Mouse (Mus musculus): ENCODE data around the gene Pycard.
"Not testable (repeated sequence)": the region's sequence is repeated elsewhere in the genome, so short reads cannot be mapped to it uniquely, and the experiment has no call there.

Pycard gene

DNA sequence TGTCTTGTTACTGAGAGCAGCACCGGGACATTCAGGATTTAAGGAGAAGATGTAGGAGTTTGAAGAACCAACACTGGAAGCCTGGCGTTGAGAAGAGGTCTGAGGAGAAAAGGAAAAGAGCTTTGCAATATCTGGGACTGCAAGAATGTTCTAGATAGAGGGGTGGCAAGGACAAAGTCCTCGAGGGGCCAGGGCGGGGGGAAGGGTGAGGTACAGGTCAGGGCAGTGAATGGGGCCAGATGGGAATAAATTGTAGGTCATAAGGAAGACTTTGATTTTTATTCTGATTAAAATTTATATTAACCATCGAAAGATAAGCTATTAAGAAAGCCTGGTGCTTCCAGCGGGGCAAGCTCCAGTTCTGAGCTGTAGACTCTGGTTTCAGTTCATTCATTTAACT is 9.4 kb upstream of the Pycard start:
- DNase-seq, result no peak

DNA sequence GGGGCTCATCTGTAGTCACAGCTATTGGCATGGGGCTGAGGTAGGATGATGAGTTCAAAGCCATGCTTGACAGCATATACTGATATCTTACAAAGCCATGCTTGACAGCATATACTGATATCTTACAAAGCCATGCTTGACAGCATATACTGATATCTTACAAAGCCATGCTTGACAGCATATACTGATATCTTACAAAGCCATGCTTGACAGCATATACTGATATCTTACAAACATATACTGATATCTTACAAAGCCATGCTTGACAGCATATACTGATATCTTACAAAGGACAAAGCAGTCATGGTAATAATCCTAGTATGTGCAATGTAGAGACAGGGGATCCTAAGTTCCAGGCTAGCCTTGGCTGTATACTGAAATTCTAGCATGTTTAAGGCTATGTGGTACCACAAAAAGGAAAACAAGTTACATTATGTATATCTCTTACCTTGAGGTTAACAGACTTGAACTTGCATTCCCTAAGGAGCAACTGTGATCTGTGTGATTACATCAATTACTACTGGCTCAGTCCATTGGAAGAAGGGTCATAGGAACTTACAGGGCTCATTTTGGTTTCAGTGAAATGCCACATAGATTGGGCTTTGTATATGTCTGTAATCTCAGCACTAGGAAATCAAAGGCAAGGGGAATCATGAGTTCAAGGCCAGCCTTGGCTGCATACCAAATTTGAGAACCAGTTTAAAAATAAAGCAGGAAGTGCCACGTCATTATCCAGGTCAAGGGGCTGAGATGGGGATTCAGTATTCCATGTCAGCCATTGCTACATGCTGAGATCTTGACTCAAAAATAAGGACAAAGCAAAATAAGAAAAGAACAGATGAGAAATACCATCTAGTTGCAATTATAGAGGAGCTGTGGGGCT is 6.6 kb upstream of the Pycard start:
- DNase-seq, result no peak

DNA sequence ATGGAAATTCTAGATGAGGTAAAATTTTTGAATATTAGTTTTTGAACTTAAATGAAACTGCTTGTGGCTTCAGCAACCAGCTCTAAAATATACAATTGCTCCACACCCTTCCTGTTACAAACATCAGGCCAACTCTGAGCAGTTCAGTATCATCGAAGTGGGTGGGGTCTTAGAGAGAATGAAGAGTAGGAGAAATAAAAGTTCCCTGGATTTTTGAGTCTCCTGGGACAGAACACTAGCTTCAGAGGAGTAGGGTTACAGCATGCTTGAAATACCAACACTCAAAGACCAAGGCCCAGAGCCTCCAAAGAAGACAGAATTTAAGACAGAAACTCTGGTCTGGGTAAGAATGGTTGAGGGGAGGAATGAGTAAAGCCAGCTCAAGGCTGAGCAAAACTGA is 5.8 kb upstream of the Pycard start:
- no peak for DNase-seq

DNA sequence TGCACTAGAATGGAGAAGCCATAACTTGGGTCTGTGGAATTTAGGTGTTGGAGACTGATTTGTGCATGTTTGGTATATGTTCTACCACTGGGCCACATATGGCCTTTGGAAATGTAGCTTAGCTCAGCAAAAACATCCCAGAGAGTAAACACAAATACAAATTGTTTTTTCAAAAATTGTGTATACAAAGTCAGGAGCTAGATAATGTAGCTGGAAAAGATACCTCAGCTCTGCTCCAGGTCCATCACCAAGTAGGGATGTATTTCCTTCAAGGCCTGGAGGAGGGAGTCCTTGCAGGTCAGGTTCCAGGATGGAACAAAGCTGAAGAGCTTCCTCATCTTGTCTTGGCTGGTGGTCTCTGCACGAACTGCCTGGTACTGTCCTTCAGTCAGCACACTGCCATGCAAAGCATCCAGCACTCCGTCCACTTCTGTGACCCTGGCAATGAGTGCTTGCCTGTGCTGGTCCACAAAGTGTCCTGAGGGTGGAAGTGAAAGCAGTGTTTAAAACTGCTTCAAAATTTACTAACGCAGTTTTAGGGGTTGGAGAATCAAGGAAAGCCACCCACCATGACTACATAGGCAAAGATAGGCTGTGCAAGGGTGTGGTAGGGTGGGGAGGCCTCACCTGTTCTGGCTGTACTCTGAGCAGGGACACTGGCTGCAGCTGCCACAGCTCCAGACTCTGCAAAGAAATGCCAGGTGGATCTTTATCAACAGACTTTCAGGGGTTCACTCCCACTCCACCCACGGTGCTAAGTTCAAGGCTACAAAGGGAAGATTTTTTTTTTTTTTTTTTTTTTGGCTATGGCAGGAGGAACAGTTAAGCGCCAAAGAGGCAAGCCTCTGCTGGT is 953 bp downstream of the Pycard start:
- DNase-seq, result no peak

DNA sequence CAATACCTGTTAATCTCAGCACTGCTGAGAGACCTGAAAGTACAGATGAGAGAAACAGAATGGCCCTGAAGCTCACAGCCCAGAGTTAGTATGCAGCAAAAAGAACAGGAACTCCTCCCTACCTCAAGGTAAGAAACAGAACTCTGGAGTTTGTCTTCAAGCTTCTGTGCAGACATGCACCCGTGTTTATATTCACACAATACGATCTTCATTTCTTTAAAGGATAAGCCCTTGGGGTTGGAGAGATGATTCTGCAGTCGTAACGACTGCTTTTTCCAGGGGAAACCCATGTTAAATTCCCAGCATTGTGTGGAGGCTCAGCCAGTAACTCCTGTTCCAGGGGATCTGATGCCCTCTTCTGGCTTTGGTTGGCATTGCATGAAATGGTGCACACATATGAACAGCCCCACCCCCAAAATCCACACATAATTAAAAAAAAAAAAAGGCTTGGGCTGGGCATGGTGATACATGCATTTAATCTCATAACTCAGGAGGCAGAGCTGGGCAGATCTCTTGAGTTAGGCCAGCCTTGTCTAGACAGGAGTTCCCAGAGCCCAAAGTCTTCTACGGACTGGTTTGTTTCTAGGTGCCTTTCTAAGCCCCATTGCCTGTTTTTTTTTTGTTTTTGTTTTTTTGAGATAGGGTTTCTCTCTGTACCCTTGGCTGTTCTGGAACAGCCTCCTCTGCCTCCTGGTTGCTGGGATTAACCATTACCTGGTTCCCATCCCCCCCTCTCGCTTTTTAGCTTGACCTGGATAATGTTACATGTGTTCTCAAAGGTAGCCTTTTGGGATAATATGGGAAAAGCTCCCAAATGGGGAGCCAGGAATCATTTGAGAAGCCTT is 1.8 kb downstream of the Pycard start:
- peak; percentile 80 for DNase-seq

DNA sequence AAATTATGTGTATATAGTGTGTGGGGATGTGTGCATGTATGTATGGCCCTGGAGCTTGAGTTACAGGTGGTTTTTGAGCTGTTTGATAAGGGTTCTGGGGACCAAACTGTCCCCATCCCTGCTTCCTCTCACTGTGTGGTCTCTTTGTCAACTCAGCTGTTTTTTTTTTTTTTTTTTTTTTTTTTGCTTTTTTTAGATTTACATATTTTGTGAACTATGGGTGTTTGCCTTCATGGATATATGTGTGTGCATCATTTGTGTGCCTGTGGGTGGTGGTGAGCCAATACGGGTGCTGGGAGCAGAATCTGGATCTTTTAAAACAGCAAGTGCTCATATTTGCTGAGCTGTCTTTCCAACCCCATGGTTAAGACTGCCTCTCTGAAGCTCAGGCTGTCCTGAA is 4.8 kb downstream of the Pycard start:
- no peak for DNase-seq

DNA sequence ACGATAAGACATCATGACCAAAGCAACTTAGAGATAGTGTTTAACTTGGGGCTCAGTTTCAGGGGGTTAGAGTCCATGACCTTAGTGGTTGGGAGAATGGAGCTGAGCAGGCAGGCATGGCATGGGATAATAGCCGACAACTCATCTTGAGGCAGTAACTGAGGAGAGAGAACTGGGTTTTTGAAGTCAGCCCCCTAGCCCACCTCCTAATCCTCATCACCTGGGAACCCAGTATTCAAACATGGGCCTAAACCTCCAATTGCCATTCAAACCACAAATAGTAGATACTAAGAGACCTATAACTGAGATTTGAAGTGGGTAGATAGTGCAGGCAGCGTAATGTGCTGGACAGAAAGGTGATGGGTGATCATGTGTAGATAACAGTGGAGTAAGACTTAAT is 13.1 kb downstream of the Pycard start:
- DNase-seq, result no peak

DNA sequence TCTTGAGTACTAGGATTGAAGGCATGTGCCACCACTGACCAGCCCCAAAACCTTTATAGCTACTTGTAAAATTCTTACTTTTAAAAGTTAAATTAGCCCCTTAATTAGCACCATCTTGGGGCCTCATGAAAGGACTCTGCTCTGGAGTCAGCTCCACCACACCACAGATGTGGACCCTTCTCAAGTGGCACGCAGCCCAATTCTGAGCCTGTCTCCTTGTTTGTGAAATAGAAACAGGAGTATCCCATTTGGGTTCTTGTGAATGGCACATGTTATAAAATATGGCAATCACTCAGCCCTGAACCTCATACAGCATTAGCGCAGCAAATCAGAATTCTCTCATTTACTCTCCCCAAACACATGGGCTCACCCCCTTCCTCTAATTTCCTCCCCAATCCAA is 14.8 kb downstream of the Pycard start:
- no peak for DNase-seq

DNA sequence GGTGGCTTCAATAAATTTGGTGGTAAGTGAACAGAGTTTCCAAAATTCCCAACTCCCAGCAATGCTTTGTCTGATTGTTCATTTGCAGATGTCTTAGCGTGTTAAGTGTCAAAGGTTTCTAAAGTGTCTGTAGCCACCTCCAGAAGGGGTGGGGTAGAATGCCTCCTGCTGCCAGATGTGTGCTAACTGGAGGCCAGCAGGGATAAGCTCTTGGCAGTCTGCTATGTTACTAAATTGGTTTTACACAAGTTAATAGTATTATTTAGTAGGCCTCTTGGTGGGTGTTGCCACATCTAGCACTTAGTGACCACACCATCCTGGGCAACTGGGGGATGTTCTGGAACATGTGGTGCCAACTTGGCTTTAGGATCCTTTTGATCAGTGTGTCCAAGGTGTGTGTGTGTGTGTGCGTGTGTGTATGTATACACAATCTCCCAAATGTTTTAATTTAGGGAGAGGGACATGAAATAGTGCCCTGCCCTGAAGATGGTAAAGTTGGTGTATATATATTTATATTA is 19.2 kb downstream of the Pycard start:
- DNase-seq, result no peak

DNA sequence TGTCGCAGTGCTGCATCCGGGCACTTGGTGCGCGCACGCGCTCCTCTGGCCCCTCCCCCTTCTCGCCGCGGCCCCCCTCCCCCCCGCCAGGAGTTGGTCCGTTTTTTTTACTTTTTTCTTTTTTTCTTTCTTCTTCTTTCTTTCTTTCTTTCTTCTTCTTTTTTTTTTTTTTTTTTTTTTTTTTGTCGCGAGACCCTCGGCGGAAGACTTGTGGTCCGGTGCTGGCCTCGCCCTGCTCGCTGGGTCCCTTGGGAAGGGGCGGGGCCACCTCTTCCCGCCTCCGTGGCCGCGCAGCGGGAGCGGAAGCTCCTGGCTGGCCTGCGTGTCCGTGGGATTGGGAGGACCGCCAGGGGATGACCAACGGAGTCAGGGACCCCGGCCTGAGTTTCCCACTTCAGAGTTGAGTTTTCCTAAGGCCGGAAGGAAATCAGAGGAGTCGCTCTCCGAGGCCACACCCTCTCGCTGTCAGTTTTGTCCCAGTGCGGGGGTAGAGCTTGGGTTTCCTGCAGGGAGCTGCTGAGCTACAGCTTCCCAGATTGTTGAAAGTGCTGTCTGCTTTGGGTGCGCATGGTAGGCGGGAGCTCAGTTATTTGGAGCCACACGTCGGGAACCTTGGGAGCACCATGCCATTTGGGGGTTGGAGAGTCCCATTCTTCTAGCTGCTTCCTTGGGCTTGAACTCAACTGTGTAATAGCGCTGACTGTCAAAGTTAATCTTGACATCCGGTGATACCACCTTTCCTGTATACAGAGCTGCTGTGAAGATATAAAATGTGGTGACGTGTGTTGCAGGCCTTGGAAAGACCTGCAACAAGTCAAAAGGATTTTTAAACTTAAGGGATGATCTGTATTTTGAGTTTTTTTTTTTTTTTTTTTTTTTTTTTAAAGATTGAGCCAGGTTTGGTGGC is 25.5 kb downstream of the Pycard start:
- peak; percentile 83 for DNase-seq

DNA sequence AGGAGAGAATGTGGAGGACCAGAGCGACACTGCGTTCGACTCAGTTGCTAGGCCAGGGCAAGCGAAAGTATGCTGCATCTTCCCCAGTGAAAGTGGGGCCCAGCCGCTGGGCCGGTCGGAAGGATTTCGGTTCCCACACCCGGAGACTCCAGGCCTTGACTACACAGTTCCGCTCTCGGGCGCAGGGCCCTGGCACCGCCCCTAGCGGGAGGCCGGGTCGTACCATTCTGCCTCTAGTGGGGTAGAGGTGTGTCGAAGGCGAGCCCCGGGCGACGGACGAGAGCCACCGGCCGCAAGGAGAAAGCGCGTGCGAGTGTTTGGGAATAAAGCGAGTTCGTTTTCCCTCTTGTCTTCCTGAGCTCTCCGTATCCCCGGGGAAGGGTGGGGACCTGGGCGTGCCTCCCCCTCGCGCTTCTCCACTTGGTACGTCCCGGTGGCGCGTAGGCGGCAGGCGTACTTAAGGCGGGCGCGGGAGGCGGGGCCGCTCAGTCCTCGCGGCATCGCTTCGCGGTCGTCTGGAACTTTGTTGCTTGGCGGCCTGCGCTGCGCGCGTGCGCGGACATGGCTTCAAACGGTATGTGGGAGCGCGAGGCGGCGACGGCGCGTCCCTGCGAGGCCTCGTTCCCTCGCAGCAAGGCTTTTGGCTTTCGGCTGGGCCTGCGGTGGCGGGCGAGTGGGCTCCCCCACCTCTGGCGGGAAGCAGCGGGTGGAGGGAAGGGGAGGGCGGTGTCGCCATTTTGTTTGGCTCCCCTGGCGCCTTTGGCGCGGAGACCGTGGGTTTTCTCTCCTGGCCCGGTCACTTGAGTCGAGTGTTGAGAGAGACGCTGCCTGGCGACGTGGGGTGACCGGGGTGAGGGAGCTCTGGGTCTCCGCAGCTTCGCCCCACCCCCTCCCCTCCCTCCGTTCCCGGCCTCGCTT is 26.4 kb downstream of the Pycard start, which contains the start of gene Fus:
Gene Fus, plus strand, starts transcription at position 454 of the 918 bp plus-strand sequence.
- DNase-seq, result peak; percentile 94

DNA sequence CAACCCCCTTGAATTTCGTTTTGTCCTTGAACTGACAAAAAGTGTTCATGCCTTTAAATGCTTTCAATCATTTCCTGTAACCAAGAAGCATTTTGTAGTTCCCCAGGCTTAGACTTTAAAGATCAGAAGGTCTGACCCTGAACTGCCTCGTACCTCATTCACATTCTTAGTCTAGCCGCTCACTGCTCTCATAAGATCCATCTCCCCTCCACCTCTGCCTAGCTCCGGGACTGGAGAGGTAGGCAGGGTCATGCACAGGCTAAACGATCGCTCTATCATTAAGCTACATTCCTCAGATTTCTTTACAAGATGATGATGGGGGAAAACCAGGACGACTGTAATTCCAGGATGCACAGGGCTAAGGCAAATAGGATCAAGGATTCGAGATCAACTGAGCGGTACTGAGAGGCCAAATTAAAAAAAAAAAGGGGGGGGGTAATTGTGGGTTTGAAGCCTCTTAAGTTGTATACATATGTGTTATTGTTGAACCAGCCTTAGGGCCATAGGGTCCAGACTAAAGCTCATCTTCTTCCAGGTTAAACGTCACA is 27.2 kb downstream of the Pycard start:
- no peak for DNase-seq

DNA sequence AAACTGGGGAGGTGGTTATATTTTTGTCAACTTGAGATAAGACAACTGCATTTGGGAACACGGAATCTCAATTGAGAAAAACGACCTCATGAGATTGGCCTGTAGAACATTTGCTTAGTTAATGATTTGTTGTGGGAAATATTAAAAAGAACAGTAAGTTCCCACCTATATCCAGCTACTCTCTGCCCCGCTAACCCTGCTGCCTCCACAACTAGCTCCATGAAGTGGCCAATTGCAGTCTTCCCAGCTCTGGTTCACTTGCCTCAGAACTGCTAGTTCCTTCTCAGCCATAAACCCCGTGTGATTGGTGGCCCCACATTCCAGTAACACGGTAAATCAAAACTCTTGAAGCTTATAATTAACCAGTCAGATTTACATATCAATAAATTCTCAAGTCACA is 34.3 kb downstream of the Pycard start:
- DNase-seq, result no peak

DNA sequence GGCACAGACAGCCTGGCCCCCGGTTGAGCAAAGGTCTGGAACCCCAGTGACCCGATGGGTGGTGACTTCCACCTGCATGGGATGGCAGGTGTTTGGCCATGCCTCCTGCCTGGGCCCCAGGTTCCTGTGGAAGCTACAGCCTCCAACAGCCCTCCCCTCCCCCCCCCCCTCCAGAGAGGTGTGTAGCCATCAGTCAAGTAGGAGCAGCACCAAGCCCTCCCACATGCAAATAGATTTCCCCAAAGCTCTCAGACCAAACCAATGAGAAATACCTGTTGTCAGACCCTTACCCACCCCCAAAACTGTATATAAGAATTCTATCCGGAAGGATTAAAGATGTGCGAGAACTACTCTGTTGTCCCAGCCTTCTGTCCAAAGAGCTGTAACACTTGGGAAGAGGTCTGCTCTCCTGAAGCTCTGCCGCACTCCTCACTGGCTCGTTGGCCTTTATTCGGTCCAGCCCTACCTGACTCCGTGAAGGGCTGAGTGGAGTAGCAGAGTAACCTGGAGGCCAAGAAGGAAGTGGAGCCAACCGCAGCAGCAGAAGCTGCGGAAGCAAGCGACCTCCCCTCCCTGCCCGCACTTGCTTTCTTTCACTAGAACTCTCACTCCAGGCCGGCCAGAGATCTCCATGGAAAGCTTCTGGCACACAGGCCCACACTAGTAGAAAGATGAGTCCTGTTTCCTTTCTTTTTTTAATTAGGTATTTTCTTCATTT is 40.6 kb downstream of the Pycard start:
- DNase-seq, result no peak

DNA sequence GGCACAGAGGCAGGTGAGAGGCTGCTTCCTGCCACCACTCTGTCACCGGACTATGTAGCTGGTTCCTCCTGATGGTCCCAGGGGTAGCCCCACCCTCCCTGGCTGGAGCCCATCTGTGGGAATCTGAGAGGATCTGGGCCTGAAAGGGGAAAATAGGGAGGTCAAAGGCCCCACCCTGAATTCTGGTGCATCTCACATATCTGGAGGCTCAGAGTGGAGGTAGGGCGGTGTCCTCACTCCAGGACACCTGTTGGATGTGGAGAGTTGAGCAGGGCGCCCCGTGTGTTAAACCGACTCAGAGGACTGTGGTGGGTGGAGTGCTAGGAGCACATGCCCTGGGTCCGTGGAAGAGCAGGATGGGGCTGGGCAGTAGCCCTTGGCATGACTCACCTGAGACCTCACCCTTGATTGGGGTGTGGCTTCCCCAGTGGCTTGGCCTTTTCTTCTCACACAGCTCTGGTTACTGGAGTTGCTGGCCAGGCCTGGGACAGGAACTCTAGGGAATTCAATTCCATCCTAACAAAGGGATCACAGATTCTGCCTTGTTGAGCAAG is 47.1 kb downstream of the Pycard start, which contains the start of gene Prss36:
Gene Prss36, minus strand, starts transcription at position 256 of the 554 bp plus-strand sequence.
- no peak for DNase-seq

DNA sequence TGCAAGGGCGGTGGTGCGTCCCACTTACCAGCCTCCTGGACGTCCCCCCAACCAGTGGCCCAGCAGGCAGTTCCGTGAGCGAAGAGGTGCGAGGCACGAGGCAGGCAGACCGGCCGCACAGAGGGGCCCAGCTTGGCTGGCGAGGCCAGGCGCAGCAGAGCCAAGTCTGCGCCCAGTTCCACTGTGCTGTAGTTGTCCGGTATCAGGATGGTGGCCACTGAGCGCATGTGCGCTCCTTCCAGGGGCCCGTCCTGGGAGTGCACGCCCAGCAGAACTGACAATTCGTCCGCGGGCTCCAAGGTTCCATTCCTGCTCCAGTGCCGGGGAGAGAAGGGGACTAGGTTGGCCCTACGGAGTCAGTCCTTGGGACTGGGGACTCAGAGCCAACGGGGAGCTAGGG is 49.1 kb downstream of the Pycard start:
- DNase-seq, result no peak

DNA sequence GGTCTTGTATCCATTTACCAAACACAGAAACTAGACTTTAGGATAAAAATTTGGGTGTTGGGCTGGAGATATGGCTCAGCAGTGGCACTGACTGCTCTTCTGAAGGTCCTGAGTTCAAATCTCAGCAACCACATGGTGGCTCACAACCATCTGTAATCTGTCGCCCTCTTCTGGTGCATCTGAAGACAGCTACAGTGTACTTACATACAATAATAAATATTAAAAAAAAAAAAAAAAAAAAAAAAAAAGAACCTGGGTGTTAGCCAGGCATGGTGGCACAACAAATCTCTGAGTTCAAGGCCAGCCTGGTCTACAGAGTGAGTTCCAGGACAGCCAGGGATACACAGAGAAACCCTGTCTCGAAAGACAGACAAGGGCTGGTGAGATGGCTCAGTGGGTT is 51.6 kb downstream of the Pycard start:
- not testable (repeated sequence) for DNase-seq
